Mouse (Mus musculus): ENCODE measurements at regions not wholly inside any gene's neighbourhood (a gene's known extent, or its start where the extent isn't known, plus 50 kb on each side); places are given as distances from the start of the nearest gene placed in this dataset.

DNA sequence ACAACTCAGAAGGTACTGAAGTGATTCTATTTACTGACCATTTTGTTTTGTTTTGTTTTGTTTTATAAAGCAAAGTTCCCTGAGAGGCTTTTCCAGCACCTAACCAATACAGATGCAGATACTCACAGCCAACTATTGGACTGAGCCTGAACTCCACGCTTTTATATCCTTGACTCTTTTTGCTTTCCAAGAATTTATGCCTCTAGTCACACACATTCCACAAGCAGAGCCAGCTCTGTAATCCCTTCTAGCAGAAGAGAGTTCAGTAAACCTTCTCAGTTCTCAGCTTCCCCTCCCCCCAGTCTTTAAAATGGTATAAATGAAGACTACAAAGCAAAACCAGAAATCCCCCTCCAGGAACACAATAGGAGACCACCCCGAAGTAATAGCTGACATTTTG is 269.0 kb upstream of the 1700003H04Rik start:
- no peak for DNase-seq (ENCODE audit: low spot score in 2 of 2)

DNA sequence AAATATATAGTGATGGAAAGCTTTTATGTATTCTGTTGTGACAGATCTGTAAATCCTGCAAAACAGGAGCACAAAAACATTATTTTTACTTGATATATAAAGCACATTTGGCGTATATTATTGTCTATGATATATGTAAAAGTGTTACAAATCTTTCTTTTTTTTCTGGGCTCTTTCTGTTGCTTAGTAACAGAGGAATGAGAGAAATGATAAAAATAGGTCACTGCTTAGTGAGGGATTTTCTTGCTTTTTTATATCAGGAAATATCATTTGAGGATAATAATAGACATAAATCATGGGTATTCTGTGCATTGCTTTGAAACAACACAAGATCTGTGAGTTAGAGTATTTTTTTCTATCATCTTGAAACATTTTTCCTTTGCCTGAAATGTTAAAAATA is 239.7 kb upstream of the 1700003H04Rik start:
- DNase-seq (ENCODE audit: low spot score in 2 of 2): no peak

DNA sequence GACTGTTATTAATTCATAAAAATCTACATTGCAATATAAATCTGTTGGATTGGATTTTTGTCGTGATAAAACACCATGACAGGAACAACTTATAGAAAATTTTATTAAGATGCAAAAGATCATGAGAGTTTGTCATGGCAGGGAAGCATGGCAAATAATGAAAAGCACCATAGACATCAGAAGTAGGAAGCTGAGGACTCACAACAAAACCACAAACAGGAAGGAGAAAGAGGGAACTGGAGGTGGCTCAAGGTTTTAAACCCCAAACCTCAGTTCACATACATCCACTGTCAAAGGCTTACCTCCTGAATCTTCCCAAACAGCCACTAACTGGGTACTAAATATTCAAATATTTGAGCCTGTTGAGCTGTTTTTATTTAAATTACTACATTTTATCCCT is 226.0 kb upstream of the 1700003H04Rik start:
- DNase-seq (ENCODE audit: low spot score in 2 of 2): no peak

DNA sequence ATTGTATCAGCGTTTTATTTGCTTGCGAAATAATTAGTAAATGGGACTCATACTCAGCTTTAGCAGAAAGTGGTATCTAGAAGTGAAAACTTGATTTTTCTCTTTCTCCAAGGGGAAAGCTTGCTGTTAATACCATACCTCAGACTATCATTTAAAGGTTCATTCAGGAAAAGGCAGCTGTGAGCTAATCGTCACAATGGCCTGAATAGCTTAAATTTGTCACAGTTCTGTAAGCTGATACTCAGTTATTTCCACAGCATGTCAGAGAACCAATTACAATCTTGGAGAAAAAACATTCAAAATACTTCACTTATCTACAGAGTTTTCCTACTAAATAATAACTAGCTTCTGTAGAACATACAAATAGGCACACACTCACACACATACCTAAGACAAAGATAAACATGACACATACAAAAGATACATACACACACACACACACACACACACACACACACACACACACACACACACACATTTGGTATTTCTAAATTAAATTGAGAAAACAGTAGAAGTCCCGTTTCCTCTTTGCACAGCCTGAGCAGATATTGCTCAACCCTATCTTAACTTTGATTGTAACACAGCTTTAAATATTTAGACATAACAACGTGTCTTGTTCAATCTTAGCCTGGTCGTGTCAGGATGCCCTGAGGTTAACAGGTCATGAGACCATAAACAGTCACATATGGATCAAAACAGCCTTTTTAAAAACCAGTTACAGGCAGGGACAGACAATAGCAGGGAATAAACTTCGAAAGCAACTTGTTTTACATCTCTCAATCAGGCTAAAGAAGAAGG is 208.5 kb upstream of the 1700003H04Rik start:
- DNase-seq (ENCODE audit: low spot score in 2 of 2): no peak

DNA sequence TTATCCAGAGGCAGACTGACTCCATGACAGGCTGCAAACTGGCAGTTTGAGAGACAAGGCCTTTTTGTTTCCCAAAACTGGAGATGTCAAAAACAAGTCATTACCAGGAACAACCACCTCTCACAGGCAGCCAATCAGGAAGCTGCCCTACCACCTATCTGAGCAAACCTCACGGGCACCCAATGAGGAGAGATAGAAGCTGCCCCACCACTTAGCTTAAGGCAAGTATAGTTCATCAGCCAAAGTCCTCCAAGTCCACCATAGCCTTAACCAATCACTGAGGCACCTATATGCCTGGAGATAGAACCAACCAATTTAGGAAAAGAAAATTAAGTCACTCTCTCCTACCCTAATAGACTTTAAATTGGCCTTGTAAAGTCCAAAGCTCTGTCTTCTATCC is 207.3 kb upstream of the 1700003H04Rik start:
- DNase-seq (ENCODE audit: low spot score in 2 of 2): no peak

DNA sequence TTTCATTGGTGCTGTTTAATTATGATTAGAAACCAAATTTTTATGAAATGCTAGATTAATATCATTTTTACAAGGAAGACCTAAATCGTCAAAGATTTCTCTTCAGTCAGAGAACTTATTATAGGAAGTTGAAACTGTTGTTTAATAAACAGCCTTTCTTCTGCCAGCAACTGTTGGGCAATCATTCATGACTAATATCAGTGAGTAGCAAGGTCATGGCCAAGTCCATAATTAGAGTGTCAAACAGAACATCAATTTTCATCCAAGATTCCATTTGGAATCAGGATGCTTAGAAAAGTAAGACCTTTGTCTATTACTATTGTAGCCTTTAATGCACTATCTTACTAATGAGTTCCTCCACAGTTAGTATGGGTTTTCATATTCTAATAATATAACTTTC is 189.4 kb upstream of the 1700003H04Rik start:
- no peak for DNase-seq (ENCODE audit: low spot score in 2 of 2)

DNA sequence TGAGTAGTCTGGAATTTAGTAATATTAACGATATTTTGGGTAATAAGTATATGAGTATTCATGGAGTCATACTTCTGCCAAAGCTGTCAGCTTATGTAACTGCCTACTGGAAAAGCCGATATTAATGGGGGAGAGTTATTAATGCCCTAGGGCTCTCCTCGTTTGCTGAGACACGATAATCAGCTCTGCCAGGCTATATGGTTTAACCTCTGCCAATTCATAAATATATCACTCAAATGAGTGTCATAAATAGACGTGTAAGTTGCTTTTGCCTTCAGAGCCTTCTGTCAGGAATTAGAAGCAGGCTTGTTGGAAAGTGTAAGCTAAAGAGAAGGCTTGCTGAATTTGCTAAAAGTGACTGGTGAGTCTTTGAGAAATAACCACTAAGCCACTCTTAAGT is 188.4 kb upstream of the 1700003H04Rik start:
- no peak for DNase-seq (ENCODE audit: low spot score in 2 of 2)

DNA sequence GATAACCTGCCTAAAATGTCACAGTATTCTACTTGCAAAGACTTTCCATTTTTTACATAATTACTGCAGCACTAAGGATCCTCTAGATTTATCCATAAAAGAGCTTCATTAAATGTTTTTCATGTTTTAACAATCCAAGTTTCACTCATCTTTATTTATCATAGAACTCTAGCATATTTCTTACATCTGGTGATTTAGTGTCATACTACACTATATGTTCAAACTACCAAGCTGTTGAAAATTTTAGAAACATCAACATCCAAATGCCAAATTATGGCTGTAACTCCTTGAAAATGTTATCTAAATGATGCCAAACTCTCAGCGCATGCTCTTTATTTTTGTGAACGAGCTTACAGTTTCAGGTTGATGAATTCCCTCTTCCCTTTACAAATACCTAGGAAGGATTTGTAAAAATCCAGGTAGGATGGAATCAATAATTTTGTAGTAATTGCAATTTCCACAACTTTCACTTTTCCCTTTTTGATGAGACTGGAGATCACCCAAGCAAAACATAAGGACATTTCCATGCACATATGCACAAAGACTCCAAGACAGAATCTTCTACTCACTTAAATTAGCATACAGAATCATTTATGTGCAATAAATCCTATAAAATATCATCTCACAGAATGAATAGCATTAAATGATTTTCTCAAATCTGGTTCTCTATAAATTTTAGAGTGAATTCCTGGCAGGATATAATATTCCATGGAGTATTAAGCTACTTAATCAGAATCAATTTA is 175.0 kb upstream of the 1700003H04Rik start:
- no peak for DNase-seq (ENCODE audit: low spot score in 2 of 2)

DNA sequence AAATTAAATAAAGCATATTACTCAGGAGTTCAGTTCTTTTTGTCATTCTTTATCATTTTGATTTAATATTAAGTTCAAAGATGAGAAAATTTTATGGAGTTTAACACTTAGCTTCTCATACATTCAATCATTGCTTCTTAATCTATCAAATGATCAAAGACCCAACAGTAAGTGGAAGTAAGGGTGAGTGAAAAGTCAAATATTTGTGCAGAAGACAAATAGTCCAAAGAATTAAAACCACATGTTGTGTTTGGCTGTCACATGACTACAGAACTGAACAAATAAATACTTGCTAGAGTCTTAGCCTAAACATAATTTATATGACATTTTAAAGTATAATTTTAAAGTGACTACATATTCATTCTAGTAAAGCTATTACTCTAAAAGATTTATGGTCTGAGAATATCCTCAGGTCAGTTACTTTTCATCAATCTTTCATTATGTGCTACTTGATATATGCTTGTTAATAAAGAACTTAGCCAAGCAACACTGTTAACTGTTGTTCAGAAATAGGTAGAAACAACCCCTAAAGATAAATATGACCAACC is 171.7 kb upstream of the 1700003H04Rik start:
- no peak for DNase-seq (ENCODE audit: low spot score in 2 of 2)

DNA sequence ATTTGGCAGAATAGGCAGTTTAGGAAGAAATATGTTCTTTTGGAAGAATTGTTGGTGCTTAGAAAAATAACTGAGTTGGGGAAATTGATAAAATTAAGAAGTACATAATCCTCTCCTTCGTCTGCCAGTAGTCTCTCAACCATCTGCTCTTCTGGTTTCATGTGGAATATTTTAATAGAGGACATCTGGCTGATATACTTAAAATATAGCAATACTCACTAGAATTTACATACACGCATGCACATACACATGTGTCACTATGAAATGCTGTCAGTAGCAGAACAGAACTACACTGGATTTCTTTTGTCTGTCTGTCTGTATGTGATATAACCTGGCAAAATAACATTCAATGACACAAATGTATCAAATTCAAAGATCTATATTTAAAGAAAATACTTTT is 168.4 kb upstream of the 1700003H04Rik start:
- no peak for DNase-seq (ENCODE audit: low spot score in 2 of 2)

DNA sequence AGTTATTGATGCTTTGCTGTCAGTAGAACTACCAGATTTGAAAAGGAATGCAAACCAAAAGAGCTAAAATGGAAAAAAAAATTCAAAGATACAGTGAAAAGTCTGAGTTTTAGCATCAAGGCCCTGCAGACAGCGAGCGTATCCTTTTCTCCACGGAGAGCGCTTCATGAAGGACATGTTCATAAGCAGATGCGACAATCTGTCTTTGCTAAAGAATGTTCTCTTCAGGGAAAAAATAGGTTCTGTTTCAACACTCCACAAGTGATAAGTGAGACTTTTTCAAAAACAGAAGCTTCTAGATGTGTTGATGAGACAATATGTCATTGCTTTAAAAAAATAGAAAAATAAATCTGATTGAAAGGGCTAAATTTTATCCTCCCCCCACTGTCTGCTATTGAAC is 147.4 kb upstream of the 1700003H04Rik start:
- peak in 1 of 2 experiments; percentile 3 for DNase-seq (ENCODE audit: low spot score in 2 of 2)

DNA sequence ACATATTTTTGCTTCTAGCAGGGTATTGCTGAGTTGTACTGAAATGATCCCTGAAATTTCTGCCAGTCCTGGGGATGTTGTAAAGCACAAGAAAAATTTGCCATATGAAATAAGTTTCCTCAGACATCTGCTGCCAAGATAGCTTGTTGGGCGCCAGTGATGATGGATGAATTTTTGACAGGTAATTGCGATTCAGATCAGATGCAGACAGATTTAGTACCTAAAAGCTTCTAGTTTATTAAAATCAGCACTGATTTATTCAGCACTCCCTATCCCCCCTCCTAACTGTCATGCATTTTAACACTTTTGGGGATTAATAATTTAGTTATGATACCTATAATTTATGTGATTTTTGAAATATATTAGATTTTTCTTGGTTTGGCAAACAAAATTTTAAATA is 131.3 kb upstream of the 1700003H04Rik start:
- DNase-seq (ENCODE audit: low spot score in 2 of 2): no peak

DNA sequence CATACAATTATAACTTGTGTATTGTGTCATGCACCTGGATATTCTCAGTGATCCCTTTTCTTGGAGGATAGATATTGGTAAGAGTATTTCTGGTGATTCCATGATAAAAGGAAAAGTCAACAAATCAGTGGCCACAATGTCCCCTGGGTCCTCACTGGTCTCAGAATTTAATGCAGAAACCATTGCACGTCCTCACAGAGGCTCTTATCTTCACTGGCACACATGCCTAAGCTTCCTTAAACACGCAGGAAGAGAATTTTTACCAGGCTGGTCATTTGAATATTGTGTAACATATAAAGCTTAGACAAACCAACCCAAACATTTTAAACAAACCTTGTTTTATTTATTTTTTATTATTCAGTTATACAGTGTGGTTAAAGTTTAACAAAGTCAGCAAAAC is 92.7 kb upstream of the 1700003H04Rik start:
- no peak for DNase-seq (ENCODE audit: low spot score in 2 of 2)

DNA sequence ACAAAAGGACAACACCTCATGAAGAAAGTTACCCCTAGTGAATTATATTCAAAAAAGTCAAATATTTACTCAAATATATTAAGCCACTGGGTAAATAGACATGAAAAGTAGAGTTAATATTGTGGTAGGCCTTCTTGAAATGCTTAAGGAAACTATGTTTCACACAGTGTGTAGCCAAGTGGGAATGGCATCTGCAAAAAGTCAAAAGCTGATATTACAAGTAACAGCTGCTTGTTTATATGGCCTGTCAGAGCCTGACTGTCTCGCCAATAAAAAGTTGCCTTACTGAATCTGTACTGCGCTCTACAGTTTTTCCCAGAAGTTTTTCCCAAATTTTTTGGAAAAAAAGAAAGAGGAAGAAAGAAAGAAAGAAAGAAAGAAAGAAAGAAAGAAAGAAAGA is 77.3 kb upstream of the 1700003H04Rik start:
- no peak for DNase-seq (ENCODE audit: low spot score in 2 of 2)

DNA sequence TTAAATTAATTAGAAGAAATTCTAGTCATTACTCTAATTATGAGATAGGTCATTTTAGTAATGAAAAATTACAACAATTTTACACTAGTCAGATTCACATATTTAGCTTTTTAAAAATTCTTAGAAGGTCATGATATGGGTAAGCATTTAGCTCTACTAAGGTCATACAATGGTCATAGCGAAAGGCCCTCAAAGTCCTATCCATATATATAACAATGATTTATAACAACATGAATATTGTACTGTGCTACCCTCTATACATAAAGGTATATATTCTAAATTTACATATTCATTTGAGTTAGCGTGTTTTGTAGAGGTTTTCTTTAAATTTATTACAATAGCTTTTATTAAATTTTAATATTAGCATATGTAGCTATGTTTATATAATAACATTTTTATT is 52.5 kb upstream of the 1700003H04Rik start:
- no peak for DNase-seq (ENCODE audit: low spot score in 2 of 2)

All from right cerebral cortex, adult 2 months (tissue).